Mouse (Mus musculus) forebrain, embryonic 15.5 days (tissue): ENCODE results near the gene Fchsd2. TPM values are rescaled to one million over a fixed set of nuclear protein-coding genes. Genes with fewer than 3 reads are reported as not detected.

ENCODE experiments used
- ATAC-seq: fragments of 200-750 bp; cut with Nextera tagmentation; replicated peaks from 2 replicates; pipeline ENCODE4 v1.8.0; 2017; ENCODE audit warnings: mild to moderate bottlenecking, moderate TSS enrichment, moderate library complexity
- H3K27ac ChIP-seq: fragments of 300-500 bp; sonication (generic); replicated peaks from 2 replicates; pipeline ENCODE4 v1.5.1; 2015; ENCODE audit warnings: mild to moderate bottlenecking, inconsistent platforms
- H3K27me3 ChIP-seq: fragments of 300-500 bp; sonication (generic); 2 replicates; pipeline ENCODE4 v1.6.1; 2015; ENCODE audit warnings: inconsistent platforms
- H3K36me3 ChIP-seq: fragments of 300-500 bp; sonication (generic); 2 replicates; pipeline ENCODE4 v1.6.1; 2015; ENCODE audit warnings: mild to moderate bottlenecking, inconsistent platforms
- H3K4me1 ChIP-seq: fragments of 300-500 bp; sonication (generic); 2 replicates; pipeline ENCODE4 v1.6.1; 2015; ENCODE audit warnings: inconsistent platforms
- H3K4me2 ChIP-seq: fragments of 300-500 bp; sonication (generic); replicated peaks from 2 replicates; pipeline ENCODE4 v1.6.1; 2015; ENCODE audit warnings: mild to moderate bottlenecking, inconsistent platforms
- H3K4me3 ChIP-seq: fragments of 300-500 bp; sonication (generic); 2 replicates; pipeline ENCODE4 v1.5.1; 2015; ENCODE audit warnings: mild to moderate bottlenecking, inconsistent platforms
- H3K9ac ChIP-seq: fragments of 300-500 bp; sonication (generic); replicated peaks from 2 replicates; pipeline ENCODE4 v1.6.1; 2015; ENCODE audit warnings: mild to moderate bottlenecking, inconsistent platforms
- H3K9me3 ChIP-seq: fragments of 300-500 bp; sonication (generic); 2 replicates; pipeline ENCODE4 v1.6.1; 2016; ENCODE audit warnings: inconsistent platforms
- WGBS: fragments of 180-500 bp; shearing (Covaris S2); methylation state at CpG from one replicate; pipeline ENCODE4 v1.1.7; 2015; ENCODE audit warnings: mixed read lengths; 5-methylcytosine and 5-hydroxymethylcytosine counted together
- polyA plus RNA-seq: library from polyadenylated mRNA; unstranded; fragments of >200 nt; fragmentation: Nextera tagmentation; extraction: Ambion mirVana; gene quantifications from 2 replicates; pipeline ENCODE4 v1.2.1, GENCODE M21; 2015

Gene Fchsd2
- polyA plus RNA-seq, 1 experiment from 2014 or later = 45.2 TPM

DNA sequence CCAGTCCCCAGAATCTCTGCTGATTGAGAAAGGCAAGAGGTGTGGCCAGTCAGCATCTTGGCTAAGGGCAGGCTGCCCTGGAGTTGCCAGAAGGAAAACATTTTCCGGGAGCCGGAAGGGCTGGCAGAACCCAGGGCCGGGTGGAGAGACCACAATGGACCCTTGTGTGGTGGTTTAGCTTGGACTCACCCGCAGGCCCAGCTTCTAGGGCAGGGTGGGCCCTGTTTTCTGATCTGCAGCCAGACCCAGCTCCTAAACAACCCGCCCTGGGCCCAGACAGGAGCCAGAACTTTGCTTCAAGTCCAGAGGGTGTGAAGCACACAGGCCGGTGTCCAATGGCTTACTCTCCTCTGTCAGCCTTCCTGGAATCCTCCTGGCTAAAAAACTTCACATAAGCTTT, 30.4 kb upstream of the Fchsd2 start:
- H3K9ac ChIP-seq = no peak overlapping the region
- no peak overlapping the region for H3K27ac ChIP-seq
- H3K27me3 ChIP-seq = no peaks in the 10 kb centered on the region
- H3K9me3 ChIP-seq = no peaks in the 10 kb centered on the region
- no peak overlapping the region for H3K4me2 ChIP-seq
- no peak overlapping the region for H3K4me3 ChIP-seq
- ATAC-seq = 0 out of 2 replicates have a peak, but pooled peaks have one; percentile 13
- H3K36me3 ChIP-seq = no peaks in the 10 kb centered on the region
- H3K4me1 ChIP-seq = peaks cover 4% of the 10 kb centered on the region
- 80% methylated on average over 6 of the region's 6 CpGs for WGBS

GRCm38 (mm10) chr7:101063523-101063922, 29.1 kb upstream of the Fchsd2 start:
- no peaks in the 10 kb centered on the region for H3K9me3 ChIP-seq
- ATAC-seq = no peak
- no peak overlapping the region for H3K4me3 ChIP-seq
- no peak overlapping the region for H3K27ac ChIP-seq
- H3K4me2 ChIP-seq = no peak overlapping the region
- H3K36me3 ChIP-seq = no peaks in the 10 kb centered on the region
- no peaks in the 10 kb centered on the region for H3K27me3 ChIP-seq
- no peak overlapping the region for H3K9ac ChIP-seq
- WGBS = 86% methylated on average over 10 of the region's 10 CpGs
- H3K4me1 ChIP-seq = peaks cover 4% of the 10 kb centered on the region

DNA sequence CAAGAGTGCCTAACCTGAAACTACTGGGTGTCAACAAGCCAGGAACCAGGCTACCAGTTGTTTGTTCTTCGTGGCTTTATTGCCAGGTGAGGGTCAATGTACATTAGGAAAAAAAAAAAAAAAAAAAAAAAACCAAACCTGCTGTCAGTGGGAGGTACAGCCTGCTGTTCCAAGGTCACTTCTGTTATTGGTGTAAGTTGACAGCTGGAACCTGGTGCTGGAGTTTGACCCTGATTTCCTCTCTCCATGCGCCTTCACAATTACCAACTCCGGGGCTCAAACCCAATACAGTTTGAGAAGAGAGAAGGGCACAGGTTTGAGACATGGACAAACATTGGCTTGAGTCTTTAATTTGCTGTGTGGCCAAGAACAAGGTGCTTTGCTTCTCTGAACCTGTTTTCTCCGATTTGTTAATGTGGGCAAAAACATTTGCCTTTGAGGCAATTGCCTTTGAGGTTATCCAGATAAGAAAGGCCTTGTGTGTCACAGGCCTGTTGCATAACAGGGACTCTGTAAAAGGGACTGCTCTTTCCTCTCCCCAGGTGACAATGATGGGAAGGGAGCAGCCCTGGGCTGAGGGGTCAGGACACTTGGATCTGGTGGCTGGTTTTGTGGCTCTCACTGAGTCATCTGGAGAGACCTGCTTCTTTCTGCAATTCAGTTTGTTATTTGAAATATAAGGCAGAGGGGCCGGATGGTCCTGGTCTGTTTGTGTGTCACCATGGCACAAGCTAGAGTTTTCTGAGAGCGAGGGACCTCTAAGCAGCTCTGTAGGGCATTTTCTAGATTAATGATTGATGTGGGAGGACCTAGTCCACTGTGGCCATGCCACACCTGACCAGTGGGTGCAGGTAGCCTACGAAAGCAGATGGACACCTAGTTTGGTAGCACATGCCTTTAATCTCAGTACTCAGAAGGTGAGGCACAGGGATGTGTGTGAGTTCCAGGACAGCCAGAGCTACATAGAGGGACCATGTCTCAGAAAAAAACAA, 27.7 kb upstream of the Fchsd2 start:
- 95% methylated on average over 7 of the region's 7 CpGs for WGBS
- ATAC-seq = no peak
- Histone ChIP-seq H3K4me2 (no peak overlapping the region), H3K27ac (no peak overlapping the region), H3K36me3 (no peaks in the 10 kb centered on the region), H3K9me3 (no peaks in the 10 kb centered on the region), H3K9ac (no peak overlapping the region), H3K4me3 (no peak overlapping the region), H3K4me1 (peaks cover 4% of the 10 kb centered on the region), H3K27me3 (no peaks in the 10 kb centered on the region)

- no peak overlapping the region for H3K4me3 ChIP-seq
- no peak overlapping the region for H3K27ac ChIP-seq
- WGBS = 96% methylated on average over 5 of the region's 5 CpGs
- H3K4me2 ChIP-seq = no peak overlapping the region
- H3K9ac ChIP-seq = no peak overlapping the region
- H3K9me3 ChIP-seq = no peaks in the 10 kb centered on the region
- H3K4me1 ChIP-seq = peaks cover 4% of the 10 kb centered on the region
- H3K27me3 ChIP-seq = no peaks in the 10 kb centered on the region
- ATAC-seq = no peak
- H3K36me3 ChIP-seq = no peaks in the 10 kb centered on the region
These were observed 26.7 kb upstream of the Fchsd2 start for GRCm38 (mm10) chr7:101066009-101066408.

GRCm38 (mm10) chr7:101066650-101067346, 25.9 kb upstream of the Fchsd2 start:
- H3K36me3 ChIP-seq = no peaks in the 10 kb centered on the region
- ATAC-seq = no peak
- no peak overlapping the region for H3K4me2 ChIP-seq
- H3K27me3 ChIP-seq = no peaks in the 10 kb centered on the region
- H3K9ac ChIP-seq = no peak overlapping the region
- H3K27ac ChIP-seq = no peak overlapping the region
- H3K4me1 ChIP-seq = peaks cover under 1% of the 10 kb centered on the region; the same call in 1 of the 2 replicates
- H3K4me3 ChIP-seq = no peak overlapping the region
- no peaks in the 10 kb centered on the region for H3K9me3 ChIP-seq
- WGBS = 91% methylated on average over 3 of the region's 3 CpGs

GRCm38 (mm10) chr7:101067521-101067920, 25.1 kb upstream of the Fchsd2 start:
- Histone ChIP-seq H3K27me3 (no peaks in the 10 kb centered on the region), H3K9me3 (no peaks in the 10 kb centered on the region), H3K4me1 (no peaks in the 10 kb centered on the region), H3K36me3 (no peaks in the 10 kb centered on the region), H3K4me2 (no peak overlapping the region), H3K9ac (no peak overlapping the region), H3K4me3 (no peak overlapping the region), H3K27ac (no peak overlapping the region)
- 89% methylated on average over 2 of the region's 2 CpGs for WGBS
- no peak for ATAC-seq

- ATAC-seq = no peak
- no peak overlapping the region for H3K27ac ChIP-seq
- H3K4me2 ChIP-seq = no peak overlapping the region
- no peaks in the 10 kb centered on the region for H3K36me3 ChIP-seq
- H3K4me1 ChIP-seq = no peaks in the 10 kb centered on the region
- H3K4me3 ChIP-seq = no peak overlapping the region
- WGBS = 84% methylated on average over 6 of the region's 6 CpGs
- H3K27me3 ChIP-seq = no peaks in the 10 kb centered on the region
- no peaks in the 10 kb centered on the region for H3K9me3 ChIP-seq
- no peak overlapping the region for H3K9ac ChIP-seq
These were observed 23.4 kb upstream of the Fchsd2 start for GRCm38 (mm10) chr7:101069271-101069670.

GRCm38 (mm10) chr7:101070406-101070805, 22.3 kb upstream of the Fchsd2 start:
- no peaks in the 10 kb centered on the region for H3K4me1 ChIP-seq
- H3K4me2 ChIP-seq = no peak overlapping the region
- ATAC-seq = no peak
- no peaks in the 10 kb centered on the region for H3K36me3 ChIP-seq
- H3K4me3 ChIP-seq = no peak overlapping the region
- no peak overlapping the region for H3K9ac ChIP-seq
- no peaks in the 10 kb centered on the region for H3K27me3 ChIP-seq
- 56% methylated on average over 4 of the region's 4 CpGs for WGBS
- H3K9me3 ChIP-seq = no peaks in the 10 kb centered on the region
- H3K27ac ChIP-seq = no peak overlapping the region

DNA sequence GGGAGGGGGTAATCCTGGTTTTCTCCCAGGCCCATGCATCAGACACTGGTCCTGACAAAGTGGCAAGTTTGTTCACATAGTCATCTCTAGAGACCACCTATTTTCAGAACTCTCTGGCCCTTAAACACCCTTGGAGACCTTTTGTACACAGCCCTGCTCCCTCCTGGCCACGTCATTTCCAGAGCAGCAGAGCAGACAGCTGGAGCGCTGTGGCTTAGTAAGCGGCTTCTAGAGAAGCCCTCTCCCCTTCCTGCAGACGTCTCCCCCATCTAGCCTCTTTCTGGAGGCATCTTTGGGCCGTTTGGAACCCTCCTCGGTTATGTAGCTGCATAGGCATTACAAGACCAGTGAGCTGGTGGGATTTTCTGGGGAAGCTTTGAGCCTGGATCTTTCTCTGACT, 21.6 kb upstream of the Fchsd2 start:
- no peak overlapping the region for H3K4me3 ChIP-seq
- no peaks in the 10 kb centered on the region for H3K27me3 ChIP-seq
- no peaks in the 10 kb centered on the region for H3K36me3 ChIP-seq
- ATAC-seq = no peak
- H3K9me3 ChIP-seq = no peaks in the 10 kb centered on the region
- no peaks in the 10 kb centered on the region for H3K4me1 ChIP-seq
- 49% methylated on average over 6 of the region's 6 CpGs for WGBS
- H3K4me2 ChIP-seq = no peak overlapping the region
- no peak overlapping the region for H3K27ac ChIP-seq
- no peak overlapping the region for H3K9ac ChIP-seq

DNA sequence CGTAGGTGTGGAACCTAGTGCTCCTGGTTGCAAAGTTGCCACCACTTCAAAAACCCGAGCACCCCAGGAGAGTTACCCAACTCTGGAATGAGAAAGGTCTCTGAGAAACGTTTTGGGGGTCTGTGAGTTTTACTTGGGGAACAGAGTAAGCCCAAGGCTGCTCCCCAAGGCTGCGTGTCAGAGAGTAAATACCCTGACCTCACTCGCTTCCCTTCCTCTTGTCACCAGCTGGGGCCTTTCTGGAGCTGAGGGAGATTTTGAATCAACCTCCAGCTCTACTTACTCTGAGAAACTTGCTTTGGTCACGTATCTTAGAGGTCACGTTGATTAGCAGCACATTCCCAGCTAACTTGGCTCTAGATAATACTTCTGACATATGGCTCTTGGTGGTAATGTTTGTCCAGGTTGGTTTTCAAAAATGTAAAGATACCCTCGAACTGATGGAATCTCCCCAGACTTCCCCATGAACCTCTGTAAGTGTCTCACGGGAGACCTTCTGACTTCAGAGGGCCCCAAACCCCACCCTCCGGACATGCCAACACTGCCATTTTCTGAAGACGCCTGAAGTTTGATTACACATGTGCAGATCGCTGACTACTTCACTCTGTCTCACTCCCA, 20.4 kb upstream of the Fchsd2 start:
- Histone ChIP-seq H3K9me3 (no peaks in the 10 kb centered on the region), H3K4me2 (no peak overlapping the region), H3K4me1 (no peaks in the 10 kb centered on the region), H3K27ac (no peak overlapping the region), H3K36me3 (no peaks in the 10 kb centered on the region), H3K27me3 (no peaks in the 10 kb centered on the region), H3K4me3 (no peak overlapping the region), H3K9ac (no peak overlapping the region)
- no peak for ATAC-seq
- WGBS = 83% methylated on average over 12 of the region's 12 CpGs

- Histone ChIP-seq H3K9ac (no peak overlapping the region), H3K4me3 (no peak overlapping the region), H3K36me3 (no peaks in the 10 kb centered on the region), H3K27ac (no peak overlapping the region), H3K27me3 (no peaks in the 10 kb centered on the region), H3K9me3 (no peaks in the 10 kb centered on the region), H3K4me2 (no peak overlapping the region), H3K4me1 (no peaks in the 10 kb centered on the region)
- ATAC-seq = no peak
- 76% methylated on average over 8 of the region's 8 CpGs for WGBS
These were observed 18.4 kb upstream of the Fchsd2 start for GRCm38 (mm10) chr7:101074170-101074767.
